Mouse (Mus musculus) thymus, adult 2 months (tissue): ENCODE measurements at regions not wholly inside any gene's neighbourhood (a gene's known extent, or its start where the extent isn't known, plus 50 kb on each side); places are given as distances from the start of the nearest gene placed in this dataset.
"Not testable (repeated sequence)": the region's sequence is repeated elsewhere in the genome, so short reads cannot be mapped to it uniquely, and the experiment has no call there.

Source experiments
- DNase-seq: peaks from one replicate; pipeline ENCODE4 v3.0.0; 2021
- H3K27ac ChIP-seq: fragments of 200-500 bp; 2 replicates; pipeline ENCODE4 v1.5.1; 2012; ENCODE audit warnings: low read length, control low read depth; ENCODE audit not compliant: control insufficient read depth, insufficient read depth
- H3K27me3 ChIP-seq: fragments of 200-500 bp; 2 replicates; pipeline ENCODE4 v1.6.1; 2012; ENCODE audit warnings: mild to moderate bottlenecking, low read length, moderate library complexity, mixed read lengths; ENCODE audit not compliant: control insufficient read depth, insufficient read depth
- H3K36me3 ChIP-seq: fragments of 200-500 bp; 2 replicates; pipeline ENCODE4 v1.6.1; 2012; ENCODE audit warnings: mild to moderate bottlenecking, low read length, moderate library complexity; ENCODE audit not compliant: control insufficient read depth, insufficient read depth
- H3K4me1 ChIP-seq: fragments of 200-500 bp; replicated peaks from 2 replicates; pipeline ENCODE4 v1.6.1; 2012; ENCODE audit warnings: low read length; ENCODE audit not compliant: control insufficient read depth, insufficient read depth
- H3K4me3 ChIP-seq: fragments of 200-500 bp; 2 replicates; pipeline ENCODE4 v1.5.1; 2012; ENCODE audit warnings: mild to moderate bottlenecking, low read length, control low read depth, moderate library complexity; ENCODE audit not compliant: control insufficient read depth, insufficient read depth
- CTCF ChIP-seq: fragments of 200-500 bp; IDR thresholded peaks from 2 replicates; pipeline ENCODE4 v1.5.1; 2012; ENCODE audit warnings: mild to moderate bottlenecking, control low read depth, low read length, moderate library complexity, borderline replicate concordance; ENCODE audit not compliant: control insufficient read depth, poor library complexity, insufficient read depth; ENCODE audit errors: extremely low read depth
- POLR2A ChIP-seq: fragments of 200-500 bp; IDR thresholded peaks from 2 replicates; pipeline ENCODE4 v1.6.1; 2012; ENCODE audit warnings: mild to moderate bottlenecking, low read length, control low read depth, moderate library complexity; ENCODE audit not compliant: control insufficient read depth, poor library complexity, insufficient read depth; ENCODE audit errors: extremely low read depth
- WGBS: fragments of 180-500 bp; shearing (Covaris S2); methylation state at CpG from one replicate; pipeline ENCODE4 v1.1.7; 2018; 5-methylcytosine and 5-hydroxymethylcytosine counted together

GRCm38 (mm10) chr10:69046008-69046555 is 105.2 kb upstream of the Rhobtb1 start:
- no peaks in the 10 kb centered on the region for H3K4me1 ChIP-seq
- H3K27ac ChIP-seq = no peak overlapping the region
- no peak for DNase-seq
- no peaks in the 10 kb centered on the region for H3K27me3 ChIP-seq
- H3K4me3 ChIP-seq = no peak overlapping the region
- TF ChIP-seq POLR2A (no peak), CTCF (no peak)
- H3K36me3 ChIP-seq = no peaks in the 10 kb centered on the region
- 83% methylated on average over 10 of the region's 10 CpGs for WGBS

- TF ChIP-seq CTCF (no peak), POLR2A (no peak)
- DNase-seq = no peak
- 88% methylated on average over 11 of the region's 11 CpGs for WGBS
Observed at GRCm38 (mm10) chr10:69078008-69078407, 73.2 kb upstream of the Rhobtb1 start.

GRCm38 (mm10) chr10:69086184-69086583 is 65.0 kb upstream of the Rhobtb1 start:
- Histone ChIP-seq H3K4me3 (no peak overlapping the region), H3K27ac (no peak overlapping the region), H3K4me1 (peaks cover 2% of the 10 kb centered on the region), H3K27me3 (no peaks in the 10 kb centered on the region), H3K36me3 (no peaks in the 10 kb centered on the region)
- WGBS = 89% methylated on average over 1 of the region's 1 CpGs
- DNase-seq = no peak
- TF ChIP-seq CTCF = no peak
- no peak for TF ChIP-seq POLR2A

More at GRCm38 (mm10) chr10:69078008-69078407, 73.2 kb upstream of the Rhobtb1 start:
- Histone ChIP-seq H3K4me3 (no peak overlapping the region), H3K27me3 (no peaks in the 10 kb centered on the region), H3K27ac (no peak overlapping the region), H3K4me1 (no peaks in the 10 kb centered on the region), H3K36me3 (no peaks in the 10 kb centered on the region)

GRCm38 (mm10) chr10:69091872-69092271 is 59.4 kb upstream of the Rhobtb1 start:
- Histone ChIP-seq H3K36me3 (no peaks in the 10 kb centered on the region), H3K4me1 (no peaks in the 10 kb centered on the region; the same call in 1 of the 2 replicates), H3K27ac (no peak overlapping the region), H3K27me3 (no peaks in the 10 kb centered on the region), H3K4me3 (no peak overlapping the region)
- DNase-seq = no peak
- TF ChIP-seq CTCF = no peak
- TF ChIP-seq POLR2A = no peak
- WGBS = 18% methylated on average over 3 of the region's 3 CpGs

- no peak for DNase-seq
- 88% methylated on average over 3 of the region's 3 CpGs for WGBS
- TF ChIP-seq CTCF (no peak), POLR2A (no peak)
- Histone ChIP-seq H3K4me1 (no peaks in the 10 kb centered on the region), H3K27me3 (no peaks in the 10 kb centered on the region), H3K4me3 (no peak overlapping the region), H3K36me3 (no peaks in the 10 kb centered on the region), H3K27ac (no peak overlapping the region)
Observed at GRCm38 (mm10) chr10:69100021-69100420, 51.2 kb upstream of the Rhobtb1 start.

GRCm38 (mm10) chr10:69100742-69101141 is 50.5 kb upstream of the Rhobtb1 start:
- H3K4me1 ChIP-seq, H3K27me3 ChIP-seq, H3K4me3 ChIP-seq, H3K36me3 ChIP-seq, H3K27ac ChIP-seq, DNase-seq: not testable (repeated sequence)
- 93% methylated on average over 16 of the region's 16 CpGs for WGBS
